Mouse (Mus musculus): Measurements from ENCODE around the gene Rpp21.

Rpp21 gene

GRCm38 (mm10) chr17:36257969-36258368, at the start of gene Rpp21:
Gene Rpp21 (minus strand): TSS chr17:36258069.
- DNase-seq: no peak

- DNase-seq: no peak
Measured at GRCm38 (mm10) chr17:36286390-36286789, 28.5 kb upstream of the Rpp21 start, which contains the start of gene H2-M10.2. Gene H2-M10.2 (minus strand): TSS chr17:36286490.

- DNase-seq: no peak
Measured at GRCm38 (mm10) chr17:36281521-36282245, 23.8 kb upstream of the Rpp21 start.

GRCm38 (mm10) chr17:36274776-36275175, 16.9 kb upstream of the Rpp21 start:
- DNase-seq: no peak

- DNase-seq: no peak
Measured at GRCm38 (mm10) chr17:36273796-36274195, 15.9 kb upstream of the Rpp21 start.

- no peak for DNase-seq
Measured at GRCm38 (mm10) chr17:36272643-36273366, 14.9 kb upstream of the Rpp21 start.

GRCm38 (mm10) chr17:36271586-36272256, 13.9 kb upstream of the Rpp21 start, which contains the start of gene Trim39:
Gene Trim39 (minus strand): TSS chr17:36272247.
- peak; percentile 86 for DNase-seq

- DNase-seq: peak; percentile 94
Measured at GRCm38 (mm10) chr17:36270956-36271585, 13.2 kb upstream of the Rpp21 start.

GRCm38 (mm10) chr17:36265834-36266233, 8.0 kb upstream of the Rpp21 start:
- DNase-seq: peak; percentile 4

- no peak for DNase-seq
Measured at GRCm38 (mm10) chr17:36264273-36264925, 6.5 kb upstream of the Rpp21 start.

- DNase-seq: no peak
Measured at GRCm38 (mm10) chr17:36261511-36262166, 3.8 kb upstream of the Rpp21 start.

- peak; percentile 87 for DNase-seq
Measured at GRCm38 (mm10) chr17:36257241-36257947, 475 bp downstream of the Rpp21 start.

- no peak for DNase-seq
Measured at GRCm38 (mm10) chr17:36253087-36253600, 4.7 kb downstream of the Rpp21 start.

- peak; percentile 46 for DNase-seq
Measured at GRCm38 (mm10) chr17:36252250-36252876, 5.5 kb downstream of the Rpp21 start.

- no peak for DNase-seq
Measured at GRCm38 (mm10) chr17:36248886-36249285, 9.0 kb downstream of the Rpp21 start.

GRCm38 (mm10) chr17:36245741-36246140, 12.1 kb downstream of the Rpp21 start:
- DNase-seq: no peak

- no peak for DNase-seq
Measured at GRCm38 (mm10) chr17:36244031-36244430, 13.8 kb downstream of the Rpp21 start.

- peak; percentile 51 for DNase-seq
Measured at GRCm38 (mm10) chr17:36240637-36241213, 17.1 kb downstream of the Rpp21 start.

GRCm38 (mm10) chr17:36237321-36237921, 20.4 kb downstream of the Rpp21 start:
- DNase-seq: peak; percentile 41

GRCm38 (mm10) chr17:36235300-36235699, 22.6 kb downstream of the Rpp21 start:
- peak; percentile 15 for DNase-seq
